Mouse (Mus musculus) liver, embryonic 15.5 days (tissue): Measurements from ENCODE around the gene Rundc3a. TPM values are rescaled to one million over a fixed set of nuclear protein-coding genes. Genes with fewer than 3 reads are reported as not detected.

ENCODE experiments used
- ATAC-seq: fragments of 200-750 bp; cut with Nextera tagmentation; 2 replicates; pipeline ENCODE4 v1.8.0; 2017; ENCODE audit warnings: moderate number of reproducible peaks, mild to moderate bottlenecking, moderate library complexity; ENCODE audit not compliant: insufficient read depth
- H3K27ac ChIP-seq: fragments of 300-500 bp; sonication (generic); replicated peaks from 2 replicates; pipeline ENCODE4 v1.5.1; 2015; ENCODE audit warnings: mild to moderate bottlenecking, inconsistent platforms
- H3K27me3 ChIP-seq: fragments of 300-500 bp; sonication (generic); 2 replicates; pipeline ENCODE4 v1.6.1; 2015; ENCODE audit warnings: mild to moderate bottlenecking, inconsistent platforms
- H3K36me3 ChIP-seq: fragments of 300-500 bp; sonication (generic); replicated peaks from 2 replicates; pipeline ENCODE4 v1.6.1; 2015; ENCODE audit warnings: moderate library complexity, mild to moderate bottlenecking, inconsistent platforms
- H3K4me1 ChIP-seq: fragments of 300-500 bp; sonication (generic); replicated peaks from 2 replicates; pipeline ENCODE4 v1.6.1; 2015; ENCODE audit warnings: inconsistent platforms
- H3K4me2 ChIP-seq: fragments of 300-500 bp; sonication (generic); 2 replicates; pipeline ENCODE4 v1.6.1; 2015; ENCODE audit warnings: moderate library complexity, mild to moderate bottlenecking, inconsistent platforms
- H3K4me3 ChIP-seq: fragments of 300-500 bp; sonication (generic); replicated peaks from 2 replicates; pipeline ENCODE4 v1.5.1; 2015; ENCODE audit warnings: mild to moderate bottlenecking, inconsistent platforms
- H3K9ac ChIP-seq: fragments of 300-500 bp; sonication (generic); 2 replicates; pipeline ENCODE4 v1.6.1; 2015; ENCODE audit warnings: moderate library complexity, mild to moderate bottlenecking, inconsistent platforms
- H3K9me3 ChIP-seq: fragments of 300-500 bp; sonication (generic); replicated peaks from 2 replicates; pipeline ENCODE4 v1.6.1; 2016; ENCODE audit warnings: inconsistent platforms
- WGBS: fragments of 180-500 bp; shearing (Covaris S2); methylation state at CpG from one replicate; pipeline ENCODE4 v1.1.7; 2015; ENCODE audit warnings: mixed read lengths; ENCODE audit not compliant: insufficient replicate concordance; 5-methylcytosine and 5-hydroxymethylcytosine counted together
- microRNA-seq: library from miRNA; unstranded; fragments of <30 nt; microRNA quantifications from one replicate; pipeline ENCODE4, GENCODE M21; 2016
- polyA plus RNA-seq: library from polyadenylated mRNA; unstranded; fragments of >200 nt; fragmentation: Nextera tagmentation; extraction: Ambion mirVana; gene quantifications from 2 replicates; pipeline ENCODE4 v1.2.1, GENCODE M21; 2015

Gene Rundc3a
- polyA plus RNA-seq, 1 experiment from 2014 or later = 2.2 TPM

- no peak overlapping the region for H3K9ac ChIP-seq
- WGBS = 42% methylated on average over 6 of the region's 6 CpGs
- no peaks in the 10 kb centered on the region for H3K36me3 ChIP-seq
Observed at GRCm38 (mm10) chr11:102444781-102445180, 51.6 kb downstream of the Rundc3a start.

GRCm38 (mm10) chr11:102445264-102445890, 52.2 kb downstream of the Rundc3a start:
- H3K4me3 ChIP-seq = no peak overlapping the region
- peaks cover 88% of the 10 kb centered on the region for H3K27me3 ChIP-seq
- no peak for ATAC-seq
- peaks cover 27% of the 10 kb centered on the region for H3K4me1 ChIP-seq
- H3K36me3 ChIP-seq = no peaks in the 10 kb centered on the region
- 49% methylated on average over 10 of the region's 10 CpGs for WGBS
- no peaks in the 10 kb centered on the region for H3K9me3 ChIP-seq
- H3K4me2 ChIP-seq = 0 out of 2 replicates have a peak overlapping the region, but pooled peaks have one; percentile 83
- H3K9ac ChIP-seq = no peak overlapping the region
- H3K27ac ChIP-seq = no peak overlapping the region

More at GRCm38 (mm10) chr11:102444781-102445180, 51.6 kb downstream of the Rundc3a start:
- peaks cover 87% of the 10 kb centered on the region for H3K27me3 ChIP-seq
- no peak for ATAC-seq
- H3K4me1 ChIP-seq = peaks cover 27% of the 10 kb centered on the region
- no peak overlapping the region for H3K4me2 ChIP-seq
- H3K27ac ChIP-seq = no peak overlapping the region
- H3K4me3 ChIP-seq = no peak overlapping the region
- no peaks in the 10 kb centered on the region for H3K9me3 ChIP-seq

- Histone ChIP-seq H3K36me3 (no peaks in the 10 kb centered on the region), H3K4me2 (peak overlapping the region; percentile 83; the same call in 1 of the 2 replicates), H3K27ac (no peak overlapping the region), H3K27me3 (peaks cover 91% of the 10 kb centered on the region), H3K9me3 (no peaks in the 10 kb centered on the region), H3K4me1 (peaks cover 27% of the 10 kb centered on the region), H3K4me3 (0 out of 2 replicates have a peak overlapping the region, but pooled peaks have one; percentile 59), H3K9ac (no peak overlapping the region)
- ATAC-seq = no peak
- 27% methylated on average over 7 of the region's 7 CpGs for WGBS
Observed at GRCm38 (mm10) chr11:102445891-102446361, 52.7 kb downstream of the Rundc3a start.

GRCm38 (mm10) chr11:102446581-102447461, 53.6 kb downstream of the Rundc3a start:
- Histone ChIP-seq H3K27ac (0 out of 2 replicates have a peak overlapping the region, but pooled peaks have one; percentile 4), H3K4me1 (peaks cover 27% of the 10 kb centered on the region), H3K4me3 (peak overlapping the region; percentile 59), H3K4me2 (peak overlapping the region; percentile 83), H3K27me3 (peaks cover 94% of the 10 kb centered on the region), H3K36me3 (no peaks in the 10 kb centered on the region), H3K9me3 (no peaks in the 10 kb centered on the region), H3K9ac (peak overlapping the region; percentile 47; the same call in 1 of the 2 replicates)
- 2% methylated on average over 49 of the region's 49 CpGs for WGBS
- peak; percentile 11; the same call in 1 of the 2 replicates for ATAC-seq

- under 1% methylated on average over 40 of the region's 40 CpGs for WGBS
- Histone ChIP-seq H3K4me3 (peak within 1 kb of the TSS; percentile 59), H3K9me3 (no peaks in the 10 kb centered on the region), H3K4me1 (peaks cover 27% of the 10 kb centered on the region), H3K9ac (peak within 1 kb of the TSS; percentile 47; the same call in 1 of the 2 replicates), H3K4me2 (peak within 1 kb of the TSS; percentile 83), H3K36me3 (no peaks in the 10 kb centered on the region), H3K27ac (0 out of 2 replicates have a peak within 1 kb of the TSS, but pooled peaks have one; percentile 4), H3K27me3 (peaks cover 96% of the 10 kb centered on the region)
- ATAC-seq = peak; percentile 45
Observed at GRCm38 (mm10) chr11:102447497-102447896, 54.3 kb downstream of the Rundc3a start, which contains the start of gene Fam171a2. TSS of gene Fam171a2 (minus strand) at chr11:102447682.

GRCm38 (mm10) chr11:102448327-102448726, 55.1 kb downstream of the Rundc3a start:
- no peaks in the 10 kb centered on the region for H3K9me3 ChIP-seq
- WGBS = 19% methylated on average over 8 of the region's 8 CpGs
- H3K9ac ChIP-seq = no peak overlapping the region
- H3K36me3 ChIP-seq = no peaks in the 10 kb centered on the region
- H3K4me1 ChIP-seq = peaks cover 27% of the 10 kb centered on the region
- peaks cover 96% of the 10 kb centered on the region for H3K27me3 ChIP-seq
- ATAC-seq = no peak
- no peak overlapping the region for H3K27ac ChIP-seq
- no peak overlapping the region for H3K4me3 ChIP-seq
- no peak overlapping the region for H3K4me2 ChIP-seq

- H3K36me3 ChIP-seq = no peaks in the 10 kb centered on the region
- H3K4me1 ChIP-seq = peaks cover 27% of the 10 kb centered on the region
- 47% methylated on average over 17 of the region's 17 CpGs for WGBS
- ATAC-seq = no peak
- H3K4me2 ChIP-seq = no peak overlapping the region
- no peaks in the 10 kb centered on the region for H3K9me3 ChIP-seq
- no peak overlapping the region for H3K27ac ChIP-seq
- H3K4me3 ChIP-seq = no peak overlapping the region
- no peak overlapping the region for H3K9ac ChIP-seq
- peaks cover 93% of the 10 kb centered on the region for H3K27me3 ChIP-seq
Observed at GRCm38 (mm10) chr11:102449043-102450008, 56.1 kb downstream of the Rundc3a start.

Small RNA genes within 50 kb of the gene (microRNA-seq; reads per million reads assigned to microRNA genes)
- not detected for gene Mir6930

Other genes starting within 250 kb of the Rundc3a start
- 16.5 and 18.2 TPM in 2 replicates for gene Nags, start 247.9 kb upstream of the Rundc3a start, polyA plus RNA-seq
- 9.6 and 12.0 TPM in 2 replicates for gene Tmem101, start 237.0 kb upstream of the Rundc3a start, polyA plus RNA-seq
- 51.4 and 70.3 TPM in 2 replicates for gene Lsm12, start 208.1 kb upstream of the Rundc3a start, polyA plus RNA-seq
- 8.2 and 8.8 TPM in 2 replicates for gene G6pc3, start 203.8 kb upstream of the Rundc3a start, polyA plus RNA-seq
- gene Hdac5, start 163.2 kb upstream of the Rundc3a start, polyA plus RNA-seq = 17.3 and 17.5 TPM in 2 replicates
- gene BC030867, start 144.5 kb upstream of the Rundc3a start, polyA plus RNA-seq = 14.1 and 15.3 TPM in 2 replicates
- gene Asb16, start 124.7 kb upstream of the Rundc3a start, polyA plus RNA-seq = 0.05 and 0.06 TPM in 2 replicates
- gene Tmub2, start 108.5 kb upstream of the Rundc3a start, polyA plus RNA-seq = 26.1 and 28.9 TPM in 2 replicates
- 3.8 and 4.6 TPM in 2 replicates for gene Atxn7l3, start 96.8 kb upstream of the Rundc3a start, polyA plus RNA-seq
- gene Ubtf, start 73.7 kb upstream of the Rundc3a start, polyA plus RNA-seq = 50.9 and 55.2 TPM in 2 replicates
- 1,073 and 1,204 TPM in 2 replicates for gene Slc4a1, start 27.2 kb upstream of the Rundc3a start, polyA plus RNA-seq
- gene Slc25a39, start 14.5 kb downstream of the Rundc3a start, polyA plus RNA-seq = 451 and 525 TPM in 2 replicates
- 94.8 and 121 TPM in 2 replicates for gene Grn, start 36.9 kb downstream of the Rundc3a start, polyA plus RNA-seq
- gene Fam171a2, start 54.3 kb downstream of the Rundc3a start, polyA plus RNA-seq = 0.28 and 0.61 TPM in 2 replicates
- 26.9 and 35.1 TPM in 2 replicates for gene Itga2b, start 76.7 kb downstream of the Rundc3a start, polyA plus RNA-seq
- 20.1 and 20.8 TPM in 2 replicates for gene Gpatch8, start 163.0 kb downstream of the Rundc3a start, polyA plus RNA-seq
- 0.22 and 0.29 TPM in 2 replicates for gene Gm11627, start 186.1 kb downstream of the Rundc3a start, polyA plus RNA-seq
- 0.41 and 0.60 TPM in 2 replicates for gene Fzd2, start 211.0 kb downstream of the Rundc3a start, polyA plus RNA-seq